Mouse (Mus musculus) cerebellum, adult 2 months (tissue): ENCODE data around the gene Sox5.

Experiments used
- CTCF ChIP-seq: fragments of 200-500 bp; IDR thresholded peaks from 2 replicates; pipeline ENCODE4 v1.5.1; 2011; ENCODE audit warnings: low read depth, mild to moderate bottlenecking, control low read depth, low read length, moderate library complexity, borderline replicate concordance; ENCODE audit not compliant: insufficient read depth
- POLR2A ChIP-seq: fragments of 200-500 bp; IDR thresholded peaks from 2 replicates; pipeline ENCODE4 v1.6.1; 2011; ENCODE audit warnings: low read length, control low read depth, borderline replicate concordance; ENCODE audit not compliant: insufficient read depth

DNA sequence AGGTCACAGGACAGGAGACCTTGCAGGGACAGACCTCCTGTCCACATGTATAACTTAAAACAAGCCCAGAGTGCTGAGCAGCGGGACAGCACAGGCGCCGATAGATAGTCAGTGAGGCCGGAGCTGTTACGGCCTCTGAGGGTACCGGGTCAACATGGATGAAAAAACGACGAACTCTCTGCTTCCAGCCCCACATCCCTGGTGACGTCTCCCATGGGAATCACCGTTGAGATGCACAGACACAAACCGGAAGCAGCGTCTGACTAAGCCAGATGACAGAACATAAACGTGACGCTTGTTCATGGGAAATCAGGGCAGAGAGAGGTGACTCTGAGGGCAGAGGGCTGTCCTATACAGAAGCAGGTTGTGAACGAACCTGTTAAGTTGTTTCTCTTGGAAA lies 315.1 kb downstream of the Sox5 start:
- no peak for TF ChIP-seq CTCF
- no peak for TF ChIP-seq POLR2A
